Mouse (Mus musculus): ENCODE measurements at regions not wholly inside any gene's neighbourhood (a gene's known extent, or its start where the extent isn't known, plus 50 kb on each side); places are given as distances from the start of the nearest gene placed in this dataset.
"Not testable (repeated sequence)": the region's sequence is repeated elsewhere in the genome, so short reads cannot be mapped to it uniquely, and the experiment has no call there.

DNA sequence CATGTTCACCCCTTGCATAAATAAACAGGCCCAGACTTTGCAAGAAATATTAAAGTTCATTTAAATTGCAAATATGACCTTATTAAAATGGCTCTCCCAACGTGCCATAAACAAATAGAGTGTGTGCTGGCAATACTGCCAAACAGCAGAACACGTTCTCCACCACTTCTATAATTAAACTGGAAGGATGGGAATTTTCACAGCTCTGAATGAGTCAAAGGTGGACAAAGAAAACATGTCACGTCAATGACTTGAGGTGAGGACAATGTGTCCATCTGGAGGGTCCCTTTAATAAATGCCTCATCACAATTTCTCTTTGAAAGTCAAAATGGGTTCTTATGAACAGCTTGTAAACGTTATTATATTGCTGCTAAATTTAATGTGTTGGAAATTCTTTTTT, 114.8 kb downstream of the Galc start:
- no peak for DNase-seq (ENCODE audit: low read depth, low spot score)

- DNase-seq (ENCODE audit: low read depth, low spot score): no peak
Observed at GRCm38 (mm10) chr12:98143170-98143569, 116.1 kb downstream of the Galc start.

DNA sequence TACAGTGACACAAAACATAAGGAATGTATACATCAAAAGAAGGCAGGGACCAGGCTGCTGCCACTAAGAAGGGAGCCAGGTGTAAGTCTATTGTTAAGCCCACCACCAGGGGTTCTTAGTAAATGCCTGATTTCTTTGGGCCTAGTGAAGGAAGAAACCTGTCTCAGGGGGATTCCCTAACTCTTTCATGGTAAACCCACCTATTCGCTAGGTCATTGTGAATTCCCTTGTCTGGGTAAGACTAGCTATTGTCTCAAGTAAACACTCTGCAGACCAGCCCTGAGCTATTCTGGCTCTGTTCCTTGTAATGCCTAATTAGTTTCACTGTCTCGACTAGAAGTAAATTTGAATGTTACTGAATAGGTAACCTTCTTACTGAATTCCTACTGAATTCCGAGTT, 119.4 kb downstream of the Galc start:
- DNase-seq (ENCODE audit: low read depth, low spot score): not testable (repeated sequence)

DNA sequence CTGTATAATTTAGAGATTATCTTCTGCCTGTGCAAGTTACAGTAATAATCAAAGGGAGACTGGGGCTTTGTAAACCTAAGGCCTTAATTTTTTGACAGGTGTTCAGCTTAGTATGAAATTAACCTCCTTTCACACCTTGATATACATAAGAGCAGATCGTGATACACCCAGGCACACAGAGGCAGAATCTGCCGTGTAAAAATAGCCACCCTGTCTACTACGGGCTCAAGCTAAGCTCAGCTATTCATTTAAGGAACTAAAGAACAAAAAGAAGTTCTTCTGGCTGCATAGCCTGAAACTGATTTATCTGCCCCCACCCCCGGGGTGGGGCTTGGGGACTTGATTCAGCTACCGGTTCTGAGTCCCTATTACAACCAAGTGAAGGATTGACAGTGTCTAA, 128.0 kb downstream of the Galc start:
- no peak for DNase-seq (ENCODE audit: low read depth, low spot score)

GRCm38 (mm10) chr12:98123541-98123940, 135.7 kb downstream of the Galc start:
- DNase-seq (ENCODE audit: low read depth, low spot score): no peak

GRCm38 (mm10) chr12:98108039-98108438, 151.2 kb downstream of the Galc start:
- peak; percentile 56 for DNase-seq (ENCODE audit: low read depth, low spot score)

DNA sequence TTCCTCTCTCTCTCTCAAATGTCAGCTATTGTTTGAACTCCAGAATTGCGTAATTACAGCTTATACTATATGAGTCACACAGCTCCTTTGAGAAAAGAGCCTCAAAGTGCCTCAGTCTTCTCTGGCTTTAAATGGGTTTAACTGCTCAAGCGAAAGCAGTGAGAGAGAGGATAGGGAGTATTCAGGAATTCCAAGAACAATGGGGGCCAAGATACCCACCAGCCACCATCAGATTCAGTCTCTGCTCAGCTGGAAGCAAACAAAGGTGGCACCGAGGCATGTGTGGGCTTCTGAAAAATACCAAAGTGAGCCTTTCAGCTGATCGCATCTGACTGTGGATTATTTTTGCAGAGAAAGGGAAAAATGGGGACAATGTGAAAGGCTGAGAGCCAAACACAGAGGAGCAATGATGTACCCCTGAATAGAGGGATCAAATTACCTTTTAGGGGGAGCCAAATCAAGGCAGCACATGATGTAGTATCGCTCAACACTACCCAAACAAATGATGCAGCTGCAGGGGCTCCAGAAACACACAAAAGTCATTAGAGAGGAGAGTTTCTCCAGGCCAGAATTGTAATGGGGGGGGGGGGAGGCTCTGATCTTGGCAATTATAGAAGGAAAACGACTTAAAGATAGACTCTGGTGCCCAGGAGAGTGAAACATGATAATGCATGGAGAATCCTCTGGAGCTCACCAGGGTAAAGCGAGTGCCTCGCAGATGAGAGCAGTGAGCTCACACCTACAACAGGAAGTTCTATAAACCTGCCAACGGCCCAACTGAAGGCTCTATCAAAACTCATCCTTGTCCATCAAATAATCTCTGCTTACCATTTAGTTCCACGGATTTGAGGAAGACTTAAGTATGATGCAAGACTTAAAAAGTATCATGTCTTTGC, 152.2 kb downstream of the Galc start:
- no peak for DNase-seq (ENCODE audit: low read depth, low spot score)

DNA sequence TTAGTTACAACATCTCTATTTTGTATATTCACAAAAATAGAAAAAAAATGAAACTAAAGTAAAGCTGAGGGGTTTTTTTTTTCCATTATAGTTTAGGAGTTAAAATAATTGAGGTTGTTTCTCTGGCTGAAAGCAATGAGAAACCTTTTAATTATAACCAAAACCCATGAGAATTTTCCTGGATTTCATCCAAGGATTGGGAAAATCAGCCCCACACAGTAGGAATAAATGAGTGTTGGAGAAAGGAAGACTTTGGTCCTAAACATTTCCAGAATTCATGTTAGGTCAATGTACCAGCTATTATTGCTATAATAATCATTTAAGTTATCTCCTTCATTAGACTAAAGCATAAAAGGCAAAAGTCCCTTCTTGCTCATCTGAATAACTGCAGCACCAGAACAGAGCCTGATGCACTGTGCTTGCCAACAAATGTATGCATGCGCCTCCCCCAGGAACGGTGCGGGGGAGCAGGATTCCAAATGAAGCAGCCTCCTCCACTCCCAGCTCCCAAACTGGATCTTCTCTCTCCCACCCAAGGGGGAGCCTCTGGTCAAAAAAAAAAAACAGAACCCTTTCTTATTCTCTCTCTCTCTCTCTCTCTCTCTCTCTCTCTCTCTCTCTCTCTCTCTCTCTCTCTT, 153.0 kb downstream of the Galc start:
- DNase-seq (ENCODE audit: low read depth, low spot score): no peak

DNA sequence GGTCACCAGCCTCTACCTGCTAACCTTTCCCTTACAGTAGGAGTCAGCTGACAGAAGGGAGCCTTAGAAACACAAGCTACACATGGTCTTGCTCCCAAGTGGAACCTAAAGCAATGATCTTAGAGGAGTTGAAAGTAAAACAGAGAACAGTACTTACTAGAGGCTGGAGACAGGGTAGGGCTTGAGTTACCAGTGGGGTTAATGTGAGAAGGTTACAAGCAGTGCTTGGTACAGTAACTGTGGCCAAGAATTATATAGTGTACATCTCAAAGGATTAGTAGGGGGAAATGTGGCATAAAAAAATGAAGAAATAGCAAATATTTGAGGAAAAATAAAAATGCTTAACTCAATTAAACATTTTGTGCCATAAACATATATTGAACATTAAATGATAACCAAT, 153.5 kb downstream of the Galc start:
- no peak for DNase-seq (ENCODE audit: low read depth, low spot score)

DNA sequence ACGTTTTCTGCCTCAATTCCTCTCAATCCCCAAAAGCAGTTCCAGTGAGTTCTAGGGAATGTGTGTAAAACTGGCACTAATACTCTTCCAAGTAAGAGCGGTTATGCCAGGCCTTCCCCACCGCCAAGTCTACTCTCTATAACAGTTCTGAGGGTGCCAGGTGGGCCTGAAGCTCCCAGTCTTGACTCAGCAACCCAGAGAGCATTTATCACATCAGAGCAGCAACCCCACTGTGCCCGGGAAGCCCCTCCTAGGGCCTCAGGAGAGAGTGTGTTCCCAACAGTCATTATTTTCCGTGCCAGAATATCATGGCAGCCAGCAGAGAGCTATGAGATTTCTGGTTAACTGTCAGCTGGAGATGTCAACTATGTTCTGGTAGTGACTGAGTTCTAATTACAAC, 169.1 kb downstream of the Galc start:
- DNase-seq (ENCODE audit: low read depth, low spot score): no peak

- no peak for DNase-seq (ENCODE audit: low read depth, low spot score)
Observed at GRCm38 (mm10) chr12:98078351-98078750, 180.9 kb downstream of the Galc start.

DNA sequence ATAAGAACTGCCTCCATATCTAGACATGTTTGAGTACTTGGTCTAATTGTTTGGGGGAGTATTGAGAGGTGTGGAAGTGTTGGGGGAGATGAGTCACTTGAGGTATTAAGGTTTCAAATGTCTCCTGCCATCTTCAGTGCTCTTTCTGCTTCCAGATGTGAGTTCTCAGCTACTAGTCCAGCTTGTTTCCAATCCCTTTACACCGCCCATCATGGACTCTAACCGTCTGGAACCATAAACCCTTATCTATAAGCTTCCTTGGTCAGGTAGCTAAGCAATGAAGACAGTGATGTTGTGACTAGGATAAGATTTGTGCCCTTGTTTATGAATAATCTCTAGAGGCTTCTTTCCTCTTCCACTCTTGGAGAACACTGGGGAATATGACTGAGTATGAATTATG, 183.7 kb downstream of the Galc start:
- DNase-seq (ENCODE audit: low read depth, low spot score): no peak

- DNase-seq (ENCODE audit: low read depth, low spot score): peak; percentile 32
Observed at GRCm38 (mm10) chr12:98069110-98069509, 190.1 kb downstream of the Galc start.

- DNase-seq (ENCODE audit: low read depth, low spot score): no peak
Observed at GRCm38 (mm10) chr12:98059419-98060180, 199.7 kb downstream of the Galc start.

DNA sequence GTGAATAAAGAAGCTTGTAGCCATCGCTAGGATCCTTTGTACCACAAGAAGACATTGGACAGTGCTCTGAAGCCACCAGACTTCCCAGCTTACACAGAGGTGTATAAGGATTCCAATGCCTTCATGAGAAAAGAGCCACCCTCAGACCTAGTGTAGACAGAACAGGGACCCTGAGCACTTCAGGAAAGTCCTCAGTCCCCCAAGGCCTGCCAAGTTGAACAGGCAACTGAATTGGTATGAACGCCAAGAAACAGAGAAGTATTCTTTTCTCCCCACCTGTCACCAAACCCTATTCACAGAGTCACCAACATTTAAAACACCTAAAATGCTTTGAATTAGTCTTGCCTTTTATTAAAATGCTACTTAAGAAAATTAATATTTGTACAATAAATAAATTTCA, 200.3 kb downstream of the Galc start:
- DNase-seq (ENCODE audit: low read depth, low spot score): no peak

DNA sequence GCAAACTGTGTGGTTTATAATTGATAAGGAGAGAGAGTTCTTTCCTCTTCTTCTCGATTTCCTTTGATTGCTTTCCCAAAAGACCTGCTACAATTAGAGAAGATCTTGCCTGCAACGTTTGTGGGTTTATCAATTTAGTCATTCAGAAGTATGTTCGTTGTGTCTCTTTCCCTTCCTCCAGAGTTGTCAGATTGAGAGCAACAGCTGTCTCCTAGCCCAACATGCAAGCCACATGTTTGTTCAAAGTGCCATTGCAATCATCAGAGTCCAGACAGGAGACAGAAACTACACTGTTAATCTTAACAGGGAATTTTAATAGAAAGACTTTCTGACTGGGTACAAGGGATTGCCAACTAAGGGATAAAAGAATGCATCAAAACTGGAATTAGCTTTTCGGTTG, 208.3 kb downstream of the Galc start:
- DNase-seq (ENCODE audit: low read depth, low spot score): no peak

DNA sequence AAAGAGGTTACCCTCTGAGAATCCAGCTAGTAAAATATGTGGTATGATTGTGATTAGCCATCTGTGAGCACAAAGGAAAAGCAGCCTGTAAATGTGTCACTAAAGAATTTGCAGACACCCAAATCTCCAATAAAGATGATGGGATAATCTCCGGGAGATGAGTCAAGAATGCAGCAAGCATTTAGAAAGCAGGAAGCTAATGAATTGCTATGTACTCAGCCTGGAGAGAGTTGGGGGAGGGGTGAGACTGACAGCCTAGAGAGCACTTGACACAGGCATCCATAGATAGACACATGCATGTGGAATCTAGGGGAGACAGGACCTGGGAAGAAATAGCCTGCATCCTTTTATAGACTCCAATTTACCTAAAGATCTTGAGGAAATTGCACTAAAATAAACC, 208.8 kb downstream of the Galc start:
- peak; percentile 71 for DNase-seq (ENCODE audit: low read depth, low spot score)

GRCm38 (mm10) chr12:98050057-98050456, 209.2 kb downstream of the Galc start:
- DNase-seq (ENCODE audit: low read depth, low spot score): peak; percentile 73

DNA sequence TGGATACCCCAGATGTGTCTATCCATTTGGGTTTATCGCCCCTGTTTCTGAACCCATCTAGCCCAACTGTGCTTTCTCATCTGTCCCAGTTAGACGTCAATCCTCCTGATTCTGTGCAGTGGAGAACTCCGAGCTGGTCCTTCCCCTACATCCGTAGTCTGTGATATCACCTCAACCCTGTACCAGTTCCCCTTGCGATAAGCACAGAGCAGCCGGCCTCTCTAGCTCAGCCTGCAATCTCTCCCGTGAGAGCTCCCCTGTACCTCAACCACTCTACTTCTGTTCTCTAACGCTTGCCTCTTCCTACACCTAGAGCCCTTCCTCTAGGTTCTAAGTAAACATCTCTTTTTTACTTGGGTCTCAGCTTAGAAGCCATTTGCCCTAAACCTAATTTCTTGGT, 211.5 kb downstream of the Galc start:
- no peak for DNase-seq (ENCODE audit: low read depth, low spot score)

GRCm38 (mm10) chr12:98046459-98047440, 212.5 kb downstream of the Galc start:
- DNase-seq (ENCODE audit: low read depth, low spot score): no peak

GRCm38 (mm10) chr12:98045784-98046458, 213.3 kb downstream of the Galc start:
- no peak for DNase-seq (ENCODE audit: low read depth, low spot score)
